Mouse (Mus musculus) neural tube, embryonic 14.5 days (tissue): ENCODE results near the gene Lrrc27. TPM values are rescaled to one million over a fixed set of nuclear protein-coding genes. Genes with fewer than 3 reads are reported as not detected.

Source experiments
- ATAC-seq: fragments of 200-750 bp; cut with Nextera tagmentation; 2 replicates; pipeline ENCODE4 v1.8.0; 2017; ENCODE audit warnings: low read depth, mild to moderate bottlenecking, moderate TSS enrichment, moderate library complexity
- H3K27ac ChIP-seq: fragments of 300-500 bp; sonication (generic); 2 replicates; pipeline ENCODE4 v1.5.1; 2014; ENCODE audit warnings: low read depth, mild to moderate bottlenecking, control low read depth, low read length, moderate library complexity, mixed read lengths
- H3K27me3 ChIP-seq: fragments of 300-500 bp; sonication (generic); 2 replicates; pipeline ENCODE4 v1.6.1; 2014; ENCODE audit warnings: low read length; ENCODE audit not compliant: control insufficient read depth, insufficient read depth
- H3K36me3 ChIP-seq: fragments of 300-500 bp; sonication (generic); 2 replicates; pipeline ENCODE4 v1.6.1; 2014; ENCODE audit warnings: low read length, mixed read lengths; ENCODE audit not compliant: control insufficient read depth, insufficient read depth
- H3K4me1 ChIP-seq: fragments of 300-500 bp; sonication (generic); 2 replicates; pipeline ENCODE4 v1.6.1; 2014; ENCODE audit warnings: low read length; ENCODE audit not compliant: control insufficient read depth, insufficient read depth
- H3K4me2 ChIP-seq: fragments of 300-500 bp; sonication (generic); 2 replicates; pipeline ENCODE4 v1.6.1; 2014; ENCODE audit warnings: mild to moderate bottlenecking, low read depth, low read length, control low read depth
- H3K4me3 ChIP-seq: fragments of 300-500 bp; sonication (generic); 2 replicates; pipeline ENCODE4 v1.5.1; 2014; ENCODE audit warnings: low read depth, low read length, control low read depth, mixed read lengths
- H3K9ac ChIP-seq: fragments of 300-500 bp; sonication (generic); replicated peaks from 2 replicates; pipeline ENCODE4 v1.6.1; 2014; ENCODE audit warnings: low read depth, mild to moderate bottlenecking, control low read depth, low read length, mixed read lengths
- H3K9me3 ChIP-seq: fragments of 300-500 bp; sonication (generic); 2 replicates; pipeline ENCODE4 v1.6.1; 2016; ENCODE audit warnings: low read length; ENCODE audit not compliant: control insufficient read depth
- WGBS: fragments of 180-500 bp; shearing (Covaris S2); extraction: QIAGEN DNeasy Blood & Tissue Kit; methylation state at CpG from one replicate; pipeline ENCODE4 v1.1.7; 2014; 5-methylcytosine and 5-hydroxymethylcytosine counted together
- polyA plus RNA-seq: library from polyadenylated mRNA; unstranded; fragments of >200 nt; fragmentation: Nextera tagmentation; extraction: Ambion mirVana; gene quantifications from 2 replicates; pipeline ENCODE4 v1.2.1, GENCODE M21; 2014

Lrrc27 gene
- polyA plus RNA-seq, 1 experiment from 2014 or later = 6.9 TPM

- ATAC-seq = no peak
These were observed 59.1 kb downstream of the Lrrc27 start for GRCm38 (mm10) chr7:139271871-139272270.

DNA sequence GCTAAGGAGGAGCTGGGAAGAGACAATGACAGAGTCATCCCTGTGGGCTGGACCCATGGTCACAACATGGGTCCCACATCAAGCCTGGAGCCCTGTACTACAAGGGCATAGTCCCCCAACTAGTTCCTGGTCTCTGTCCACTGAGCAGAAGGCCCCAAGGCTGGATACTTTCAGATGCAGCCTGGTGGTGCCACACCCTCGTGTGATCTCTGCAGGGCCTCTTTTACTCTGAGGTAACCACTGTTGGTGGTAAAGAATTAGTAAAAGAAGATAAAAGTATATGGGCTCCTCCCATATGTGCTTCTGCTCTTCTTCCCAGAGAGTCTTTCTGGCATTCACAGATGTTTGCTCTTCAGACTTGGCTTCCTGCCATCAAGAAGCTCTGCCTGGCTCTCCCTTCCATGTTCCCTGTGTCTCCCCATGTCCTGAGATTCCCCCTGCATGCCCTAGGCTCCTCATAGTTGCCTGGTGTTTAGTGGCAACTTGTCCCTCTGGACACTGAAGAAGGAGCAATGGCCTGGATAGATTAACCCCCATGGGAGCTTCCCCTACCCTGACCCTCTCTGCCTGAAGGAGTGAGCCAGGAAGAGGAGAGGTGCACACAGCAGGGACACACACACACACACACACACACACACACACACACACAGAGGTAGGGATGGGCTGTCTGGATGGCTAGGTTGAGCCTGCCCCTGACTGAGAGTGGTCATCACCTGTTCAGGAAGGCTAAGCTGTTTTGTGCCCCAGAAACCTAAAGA lies 60.0 kb downstream of the Lrrc27 start:
- no peaks in the 10 kb centered on the region for H3K9me3 ChIP-seq
- peak; percentile 49; the same call in 1 of the 2 replicates for ATAC-seq
- 44% methylated on average over 1 of the region's 1 CpGs for WGBS
- no peak overlapping the region for H3K4me3 ChIP-seq
- H3K36me3 ChIP-seq = no peaks in the 10 kb centered on the region
- H3K27me3 ChIP-seq = no peaks in the 10 kb centered on the region
- H3K4me1 ChIP-seq = no peaks in the 10 kb centered on the region
- no peak overlapping the region for H3K4me2 ChIP-seq
- no peak overlapping the region for H3K9ac ChIP-seq
- H3K27ac ChIP-seq = no peak overlapping the region

More at GRCm38 (mm10) chr7:139271871-139272270, 59.1 kb downstream of the Lrrc27 start:
- no peak overlapping the region for H3K4me3 ChIP-seq
- no peaks in the 10 kb centered on the region for H3K9me3 ChIP-seq
- no peaks in the 10 kb centered on the region for H3K27me3 ChIP-seq
- H3K9ac ChIP-seq = no peak overlapping the region
- no peak overlapping the region for H3K27ac ChIP-seq
- 86% methylated on average over 5 of the region's 5 CpGs for WGBS
- H3K4me2 ChIP-seq = no peak overlapping the region
- H3K4me1 ChIP-seq = no peaks in the 10 kb centered on the region
- H3K36me3 ChIP-seq = no peaks in the 10 kb centered on the region

- H3K4me1 ChIP-seq = no peaks in the 10 kb centered on the region
- H3K4me3 ChIP-seq = no peak overlapping the region
- H3K27me3 ChIP-seq = no peaks in the 10 kb centered on the region
- H3K9me3 ChIP-seq = no peaks in the 10 kb centered on the region
- H3K36me3 ChIP-seq = no peaks in the 10 kb centered on the region
- H3K4me2 ChIP-seq = no peak overlapping the region
- no peak for ATAC-seq
- H3K9ac ChIP-seq = no peak overlapping the region
- no peak overlapping the region for H3K27ac ChIP-seq
- 86% methylated on average over 2 of the region's 2 CpGs for WGBS
These were observed 60.6 kb downstream of the Lrrc27 start for GRCm38 (mm10) chr7:139273397-139273719.

DNA sequence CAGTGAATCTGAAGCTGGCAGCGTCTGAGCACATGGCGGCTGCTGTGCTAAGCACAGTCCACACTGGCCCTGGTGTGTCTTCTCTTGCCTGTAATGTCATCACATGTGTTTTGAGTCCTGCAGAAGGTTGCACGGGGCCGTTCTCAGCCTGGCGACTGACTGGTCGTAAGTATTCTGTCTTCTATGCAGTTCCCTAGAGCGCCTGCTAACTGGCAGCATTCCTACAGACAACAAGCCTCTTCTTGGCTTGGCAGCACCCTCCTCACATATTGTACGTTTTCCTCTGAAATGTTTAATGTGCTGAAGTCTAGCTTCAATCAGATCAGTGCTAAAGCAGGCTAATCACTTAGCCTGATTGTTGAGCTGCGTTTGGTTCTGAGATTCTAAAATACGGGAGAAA lies 62.8 kb downstream of the Lrrc27 start:
- Histone ChIP-seq H3K4me1 (peaks cover 3% of the 10 kb centered on the region; the same call in 1 of the 2 replicates), H3K27me3 (no peaks in the 10 kb centered on the region), H3K4me2 (no peak overlapping the region), H3K27ac (peak overlapping the region; percentile 44; the same call in 1 of the 2 replicates), H3K4me3 (no peak overlapping the region), H3K36me3 (no peaks in the 10 kb centered on the region), H3K9ac (no peak overlapping the region), H3K9me3 (no peaks in the 10 kb centered on the region)
- 47% methylated on average over 10 of the region's 10 CpGs for WGBS
- no peak for ATAC-seq

- no peaks in the 10 kb centered on the region for H3K36me3 ChIP-seq
- H3K4me3 ChIP-seq = no peak overlapping the region
- no peak overlapping the region for H3K4me2 ChIP-seq
- H3K27me3 ChIP-seq = no peaks in the 10 kb centered on the region
- no peak for ATAC-seq
- H3K9me3 ChIP-seq = no peaks in the 10 kb centered on the region
- no peak overlapping the region for H3K9ac ChIP-seq
- peak overlapping the region; percentile 45; the same call in 1 of the 2 replicates for H3K27ac ChIP-seq
- peaks cover 3% of the 10 kb centered on the region; the same call in 1 of the 2 replicates for H3K4me1 ChIP-seq
- WGBS = 80% methylated on average over 10 of the region's 10 CpGs
These were observed 63.4 kb downstream of the Lrrc27 start for GRCm38 (mm10) chr7:139276150-139276549.

DNA sequence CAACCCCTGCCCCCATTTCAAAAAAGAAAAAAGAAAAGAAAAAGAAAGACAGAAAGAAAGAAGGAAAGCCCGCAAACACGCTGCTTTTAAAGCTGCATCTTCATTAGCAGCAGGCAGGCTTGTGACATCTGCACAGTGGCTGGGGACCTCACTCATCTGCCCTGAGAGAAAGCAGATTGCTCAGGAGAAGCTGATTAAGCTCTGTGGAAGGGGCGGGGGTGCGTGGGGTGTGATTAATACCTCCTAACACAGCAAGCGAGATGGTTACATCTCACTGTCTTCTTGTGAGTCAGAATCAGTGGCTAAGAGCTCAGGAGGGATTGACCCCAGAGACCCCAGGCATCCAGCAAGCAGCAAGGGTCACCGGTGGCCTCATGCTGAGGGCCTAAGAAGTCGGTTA lies 64.7 kb downstream of the Lrrc27 start:
- no peaks in the 10 kb centered on the region for H3K9me3 ChIP-seq
- WGBS = 82% methylated on average over 7 of the region's 7 CpGs
- H3K27ac ChIP-seq = no peak overlapping the region
- no peaks in the 10 kb centered on the region for H3K27me3 ChIP-seq
- ATAC-seq = no peak
- H3K9ac ChIP-seq = no peak overlapping the region
- no peaks in the 10 kb centered on the region for H3K36me3 ChIP-seq
- no peak overlapping the region for H3K4me3 ChIP-seq
- peaks cover 3% of the 10 kb centered on the region; the same call in 1 of the 2 replicates for H3K4me1 ChIP-seq
- no peak overlapping the region for H3K4me2 ChIP-seq

- Histone ChIP-seq H3K36me3 (no peaks in the 10 kb centered on the region), H3K27me3 (no peaks in the 10 kb centered on the region), H3K4me2 (no peak overlapping the region), H3K4me3 (no peak overlapping the region), H3K9me3 (no peaks in the 10 kb centered on the region), H3K4me1 (peaks cover 3% of the 10 kb centered on the region; the same call in 1 of the 2 replicates), H3K27ac (no peak overlapping the region), H3K9ac (no peak overlapping the region)
- no peak for ATAC-seq
- 75% methylated on average over 5 of the region's 5 CpGs for WGBS
These were observed 66.8 kb downstream of the Lrrc27 start for GRCm38 (mm10) chr7:139279571-139279970.

- no peak overlapping the region for H3K9ac ChIP-seq
- no peak overlapping the region for H3K27ac ChIP-seq
- H3K4me2 ChIP-seq = no peak overlapping the region
- 89% methylated on average over 1 of the region's 1 CpGs for WGBS
- H3K27me3 ChIP-seq = no peaks in the 10 kb centered on the region
- peaks cover 3% of the 10 kb centered on the region; the same call in 1 of the 2 replicates for H3K4me1 ChIP-seq
- H3K4me3 ChIP-seq = no peak overlapping the region
- H3K9me3 ChIP-seq = no peaks in the 10 kb centered on the region
- H3K36me3 ChIP-seq = no peaks in the 10 kb centered on the region
- ATAC-seq = no peak
These were observed 67.3 kb downstream of the Lrrc27 start for GRCm38 (mm10) chr7:139280044-139280443.

- H3K9ac ChIP-seq = no peak overlapping the region
- H3K9me3 ChIP-seq = no peaks in the 10 kb centered on the region
- no peak overlapping the region for H3K27ac ChIP-seq
- 43% methylated on average over 2 of the region's 2 CpGs for WGBS
- no peak for ATAC-seq
- H3K36me3 ChIP-seq = no peaks in the 10 kb centered on the region
- peaks cover 3% of the 10 kb centered on the region; the same call in 1 of the 2 replicates for H3K4me1 ChIP-seq
- H3K4me3 ChIP-seq = no peak overlapping the region
- no peaks in the 10 kb centered on the region for H3K27me3 ChIP-seq
- no peak overlapping the region for H3K4me2 ChIP-seq
These were observed 68.4 kb downstream of the Lrrc27 start for GRCm38 (mm10) chr7:139281195-139281594.
